Mouse (Mus musculus): ENCODE results near the gene Drap1. TPM values are rescaled to one million over a fixed set of nuclear protein-coding genes. Genes with fewer than 3 reads are reported as not detected.
"Not testable (repeated sequence)": the region's sequence is repeated elsewhere in the genome, so short reads cannot be mapped to it uniquely, and the experiment has no call there.

The Drap1 gene
- total RNA-seq, 1 experiment from 2014 or later: 221 TPM

GRCm38 (mm10) chr19:5419630-5420029, 5.1 kb downstream of the Drap1 start:
- no peak for DNase-seq

- no peak for DNase-seq
Observed at GRCm38 (mm10) chr19:5418750-5419466, 5.9 kb downstream of the Drap1 start.

GRCm38 (mm10) chr19:5414534-5414957, 10.2 kb downstream of the Drap1 start:
- no peak for DNase-seq

- DNase-seq: no peak
Observed at GRCm38 (mm10) chr19:5413840-5414239, 10.9 kb downstream of the Drap1 start.

GRCm38 (mm10) chr19:5411961-5412360, 12.8 kb downstream of the Drap1 start:
- DNase-seq: no peak

- no peak for DNase-seq
Observed at GRCm38 (mm10) chr19:5410641-5411040, 14.1 kb downstream of the Drap1 start.

GRCm38 (mm10) chr19:5409068-5409467, 15.7 kb downstream of the Drap1 start:
- DNase-seq: no peak

- no peak for DNase-seq
Observed at GRCm38 (mm10) chr19:5408057-5409001, 16.4 kb downstream of the Drap1 start.

- peak; percentile 60 for DNase-seq
Observed at GRCm38 (mm10) chr19:5407133-5407532, 17.6 kb downstream of the Drap1 start.

- DNase-seq: peak; percentile 35
Observed at GRCm38 (mm10) chr19:5406531-5407126, 18.1 kb downstream of the Drap1 start.

- no peak for DNase-seq
Observed at GRCm38 (mm10) chr19:5405924-5406323, 18.9 kb downstream of the Drap1 start.

GRCm38 (mm10) chr19:5402293-5402692, 22.5 kb downstream of the Drap1 start, which contains the start of gene Tsga10ip:
TSS of gene Tsga10ip (minus strand) at chr19:5402526.
- no peak for DNase-seq

- DNase-seq: not testable (repeated sequence)
Observed at GRCm38 (mm10) chr19:5401073-5401472, 23.7 kb downstream of the Drap1 start.

GRCm38 (mm10) chr19:5395371-5395770, 29.4 kb downstream of the Drap1 start:
- no peak for DNase-seq

- DNase-seq: no peak
Observed at GRCm38 (mm10) chr19:5394168-5394567, 30.6 kb downstream of the Drap1 start.

GRCm38 (mm10) chr19:5392892-5393291, 31.9 kb downstream of the Drap1 start:
- DNase-seq: peak; percentile 88

- DNase-seq: no peak
Observed at GRCm38 (mm10) chr19:5390416-5390815, 34.4 kb downstream of the Drap1 start.

GRCm38 (mm10) chr19:5389647-5390046, 35.1 kb downstream of the Drap1 start:
- DNase-seq: no peak

- peak; percentile 96 for DNase-seq
Observed at GRCm38 (mm10) chr19:5388588-5389242, 36.1 kb downstream of the Drap1 start, which contains the start of gene Sart1. TSS of gene Sart1 (minus strand) at chr19:5388703.

- DNase-seq: peak; percentile 52
Observed at GRCm38 (mm10) chr19:5388011-5388441, 36.8 kb downstream of the Drap1 start.

GRCm38 (mm10) chr19:5384715-5385114, 40.1 kb downstream of the Drap1 start:
- DNase-seq: no peak

- no peak for DNase-seq
Observed at GRCm38 (mm10) chr19:5383326-5383725, 41.5 kb downstream of the Drap1 start.
